Mouse (Mus musculus) heart, postnatal 0 days (tissue): ENCODE data around the gene Mpv17. TPM values are rescaled to one million over a fixed set of nuclear protein-coding genes. Genes with fewer than 3 reads are reported as not detected.

Experiments
- ATAC-seq: fragments of 200-750 bp; cut with Nextera tagmentation; 2 replicates; pipeline ENCODE4 v1.8.0; 2017; ENCODE audit warnings: low read depth, moderate number of reproducible peaks, moderate library complexity; ENCODE audit not compliant: insufficient read depth
- DNase-seq: peaks from one replicate; pipeline ENCODE4 v3.0.0-alpha.2; 2016; ENCODE audit warnings: low spot score
- H3K27ac ChIP-seq: fragments of 300-500 bp; sonication (generic); 2 replicates; pipeline ENCODE4 v1.5.1; 2014; ENCODE audit warnings: low read depth, mild to moderate bottlenecking
- H3K27me3 ChIP-seq: fragments of 300-500 bp; sonication (generic); 2 replicates; pipeline ENCODE4 v1.6.1; 2014; ENCODE audit warnings: low read length, mixed read lengths; ENCODE audit not compliant: control insufficient read depth, insufficient read depth
- H3K36me3 ChIP-seq: fragments of 300-500 bp; sonication (generic); replicated peaks from 2 replicates; pipeline ENCODE4 v1.6.1; 2014; ENCODE audit warnings: low read length, mixed read lengths; ENCODE audit not compliant: control insufficient read depth, insufficient read depth
- H3K4me1 ChIP-seq: fragments of 300-500 bp; sonication (generic); 2 replicates; pipeline ENCODE4 v1.6.1; 2014; ENCODE audit warnings: antibody characterized with exemption; ENCODE audit not compliant: control insufficient read depth, insufficient read depth
- H3K4me2 ChIP-seq: fragments of 300-500 bp; sonication (generic); 2 replicates; pipeline ENCODE4 v1.6.1; 2014; ENCODE audit warnings: low read depth, mild to moderate bottlenecking, low read length, moderate library complexity
- H3K4me3 ChIP-seq: fragments of 300-500 bp; sonication (generic); 2 replicates; pipeline ENCODE4 v1.5.1; 2014; ENCODE audit warnings: low read depth, low read length
- H3K9ac ChIP-seq: fragments of 300-500 bp; sonication (generic); replicated peaks from 2 replicates; pipeline ENCODE4 v1.6.1; 2014; ENCODE audit warnings: low read depth, low read length, mixed read lengths
- H3K9me3 ChIP-seq: fragments of 300-500 bp; sonication (generic); replicated peaks from 2 replicates; pipeline ENCODE4 v1.6.1; 2016; ENCODE audit warnings: low read length; ENCODE audit not compliant: control insufficient read depth
- CTCF ChIP-seq: IDR thresholded peaks from 2 replicates; pipeline ENCODE4 v1.5.1; 2016; ENCODE audit warnings: antibody characterized with exemption, control low read depth, low read depth
- EP300 ChIP-seq: IDR thresholded peaks from 2 replicates; pipeline ENCODE4 v1.6.1; 2016; ENCODE audit warnings: antibody characterized with exemption, low read depth
- WGBS: fragments of 180-500 bp; shearing (Covaris S2); extraction: QIAGEN DNeasy Blood & Tissue Kit; methylation state at CpG from one replicate; pipeline ENCODE4 v1.1.7; 2014; 5-methylcytosine and 5-hydroxymethylcytosine counted together
- polyA plus RNA-seq: library from polyadenylated mRNA; unstranded; fragments of >200 nt; fragmentation: Nextera tagmentation; extraction: Ambion mirVana; gene quantifications from 2 replicates; pipeline ENCODE4 v1.2.1, GENCODE M21; 2015
- total RNA-seq: library from RNA; depleted of rRNA; stranded (reverse); fragments of >200 nt; gene quantifications from 2 replicates; pipeline ENCODE4 v1.2.3, GENCODE M21; 2014; ENCODE audit warnings: low replicate concordance

Gene Mpv17
- total and polyA plus RNA-seq, 2 experiments from 2014 or later: 80.1 to 157 TPM

DNA sequence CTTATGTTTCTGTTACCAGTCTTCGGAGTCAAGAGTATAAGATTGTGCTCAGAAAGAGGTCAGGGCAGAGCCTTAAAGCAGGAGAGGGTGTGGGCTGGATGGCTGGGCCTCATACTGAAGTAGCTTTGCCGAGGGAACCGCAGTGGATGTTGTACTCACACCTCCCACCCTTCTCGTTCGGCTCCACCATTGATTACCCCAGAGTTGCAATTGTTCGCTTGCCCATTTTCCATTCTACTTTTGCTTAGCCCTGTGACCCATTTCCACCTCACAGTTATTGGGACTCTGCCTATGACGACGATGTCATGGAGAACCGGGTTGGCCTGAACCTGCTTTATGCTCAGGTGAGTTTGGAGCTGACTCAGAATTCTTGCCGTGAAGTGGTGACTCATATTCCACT, 42.2 kb upstream of the Mpv17 start:
- 90% methylated on average over 10 of the region's 10 CpGs for WGBS
- peaks cover 15% of the 10 kb centered on the region for H3K4me1 ChIP-seq
- H3K36me3 ChIP-seq: peaks cover 58% of the 10 kb centered on the region
- no peak overlapping the region for H3K9ac ChIP-seq
- H3K27me3 ChIP-seq: no peaks in the 10 kb centered on the region
- TF ChIP-seq CTCF (no peak), EP300 (no peak)
- no peak for ATAC-seq
- H3K9me3 ChIP-seq: 0 out of 2 replicates have a peak, but pooled peaks cover 4% of the 10 kb centered on the region
- no peak for DNase-seq
- no peak overlapping the region for H3K4me3 ChIP-seq
- H3K27ac ChIP-seq: no peak overlapping the region
- no peak overlapping the region for H3K4me2 ChIP-seq

DNA sequence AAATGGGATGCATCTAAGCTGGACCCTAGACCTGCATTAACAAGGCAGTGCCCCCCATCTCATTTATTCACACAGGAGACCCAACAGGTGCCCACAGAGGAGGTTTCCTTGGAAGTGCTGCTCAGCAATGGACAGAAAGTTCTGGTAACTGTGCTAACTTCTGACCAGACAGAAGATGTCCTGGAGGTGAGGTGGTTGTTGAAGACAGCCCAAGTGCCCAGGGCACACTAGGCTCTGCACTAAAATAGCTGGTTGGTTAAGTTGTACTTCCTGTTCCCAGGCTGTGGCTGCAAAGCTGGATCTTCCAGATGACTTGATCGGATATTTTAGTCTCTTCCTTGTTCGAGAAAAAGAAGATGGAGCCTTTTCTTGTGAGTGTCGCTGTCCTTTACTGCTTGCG, 41.6 kb upstream of the Mpv17 start:
- H3K9ac ChIP-seq: no peak overlapping the region
- peaks cover 63% of the 10 kb centered on the region for H3K36me3 ChIP-seq
- H3K9me3 ChIP-seq: 0 out of 2 replicates have a peak, but pooled peaks cover 4% of the 10 kb centered on the region
- WGBS: 82% methylated on average over 4 of the region's 4 CpGs
- TF ChIP-seq CTCF (no peak), EP300 (no peak)
- ATAC-seq (no peak), DNase-seq (no peak)
- no peak overlapping the region for H3K4me2 ChIP-seq
- H3K4me3 ChIP-seq: no peak overlapping the region
- peaks cover 15% of the 10 kb centered on the region for H3K4me1 ChIP-seq
- H3K27me3 ChIP-seq: no peaks in the 10 kb centered on the region
- H3K27ac ChIP-seq: no peak overlapping the region

DNA sequence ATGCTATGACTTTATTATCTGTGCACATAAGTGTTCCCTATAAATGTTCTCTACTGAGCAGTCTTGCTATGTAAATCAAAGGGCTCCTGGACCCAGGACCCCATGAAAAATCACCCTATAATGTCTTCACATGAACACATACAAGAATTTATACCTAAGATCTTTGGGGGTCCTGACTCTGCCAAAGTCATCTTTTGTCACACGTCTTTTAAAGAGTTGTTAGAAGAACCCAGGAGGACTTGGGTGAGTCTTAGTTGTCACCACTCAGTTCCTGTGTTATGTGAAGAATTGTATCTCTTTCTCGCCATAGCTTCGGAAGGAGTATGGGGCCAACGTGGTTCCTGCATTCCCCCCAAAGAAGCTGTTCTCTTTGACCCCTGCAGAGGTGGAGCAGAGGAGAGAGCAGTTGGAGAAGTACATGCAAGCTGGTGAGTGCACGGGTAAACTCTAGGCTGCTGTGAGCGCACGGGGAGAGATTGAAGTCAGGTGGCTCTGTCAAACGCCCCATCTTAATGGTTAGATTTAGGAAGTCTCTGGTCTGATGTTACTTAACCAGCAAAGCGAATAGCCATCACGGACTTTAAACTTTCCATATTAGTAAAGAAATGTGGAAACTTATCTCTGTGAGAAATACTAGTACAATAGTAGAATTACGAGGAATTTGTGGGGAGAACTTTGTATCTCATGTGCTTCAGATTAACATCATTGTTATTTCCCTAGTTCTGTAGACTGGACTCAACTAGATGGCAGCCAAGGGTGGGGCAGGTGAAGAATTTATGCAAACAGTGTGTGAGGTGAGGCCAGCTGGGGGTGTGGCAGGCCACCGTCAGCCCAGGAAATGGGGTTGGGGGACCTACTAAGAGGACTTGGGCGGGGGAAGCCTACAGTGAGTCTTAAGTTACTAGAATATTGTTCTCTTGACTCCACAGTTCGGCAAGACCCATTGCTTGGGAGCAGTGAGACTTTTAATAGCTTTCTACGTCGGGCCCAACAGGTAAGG, 40.7 kb upstream of the Mpv17 start:
- H3K4me3 ChIP-seq: no peak overlapping the region
- H3K4me1 ChIP-seq: peaks cover 15% of the 10 kb centered on the region
- TF ChIP-seq CTCF (no peak), EP300 (no peak)
- 0 out of 2 replicates have a peak overlapping the region, but pooled peaks have one; percentile 90 for H3K9ac ChIP-seq
- DNase-seq (no peak), ATAC-seq (no peak)
- no peaks in the 10 kb centered on the region for H3K27me3 ChIP-seq
- H3K27ac ChIP-seq: no peak overlapping the region
- peaks cover 64% of the 10 kb centered on the region for H3K36me3 ChIP-seq
- WGBS: 92% methylated on average over 16 of the region's 16 CpGs
- H3K9me3 ChIP-seq: no peaks in the 10 kb centered on the region
- peak overlapping the region; percentile 78 for H3K4me2 ChIP-seq

DNA sequence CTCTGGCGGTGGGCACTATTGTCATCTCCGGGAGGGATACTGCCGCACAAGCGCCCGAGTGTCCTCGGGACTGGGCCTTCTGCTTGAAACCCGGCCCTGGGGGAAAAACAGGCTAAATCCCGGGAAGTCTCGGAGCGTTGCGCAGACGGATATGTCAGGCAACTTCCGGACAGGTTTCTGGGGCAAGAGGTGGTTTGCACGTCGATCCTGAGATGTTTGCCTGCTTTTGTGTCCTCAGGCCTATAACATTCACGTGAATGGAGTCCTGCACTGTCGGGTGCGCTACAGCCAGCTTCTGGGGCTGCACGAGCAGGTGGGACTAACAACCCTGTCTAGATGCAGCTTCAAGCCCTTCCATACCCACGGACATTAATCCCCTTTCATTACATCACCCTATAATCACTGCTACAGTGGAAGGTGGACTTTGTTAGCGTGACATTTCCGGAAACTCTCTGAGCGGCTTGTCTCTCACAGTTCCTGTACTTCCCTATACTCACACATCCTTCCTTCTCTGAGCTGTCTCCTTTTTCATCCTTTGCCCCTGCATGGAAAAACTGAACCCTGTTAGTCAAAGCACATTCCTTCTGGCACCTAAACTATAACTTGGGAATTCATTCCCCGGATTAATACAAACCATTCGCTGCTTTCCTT, 39.7 kb upstream of the Mpv17 start:
- ATAC-seq (no peak), DNase-seq (no peak)
- Histone ChIP-seq H3K9ac (peak overlapping the region; percentile 90), H3K36me3 (peaks cover 62% of the 10 kb centered on the region), H3K9me3 (no peaks in the 10 kb centered on the region), H3K4me3 (peak overlapping the region; percentile 86), H3K27ac (peak overlapping the region; percentile 89), H3K4me2 (peak overlapping the region; percentile 78), H3K27me3 (no peaks in the 10 kb centered on the region), H3K4me1 (peaks cover 15% of the 10 kb centered on the region)
- 10% methylated on average over 25 of the region's 25 CpGs for WGBS
- TF ChIP-seq CTCF (no peak), EP300 (no peak)

DNA sequence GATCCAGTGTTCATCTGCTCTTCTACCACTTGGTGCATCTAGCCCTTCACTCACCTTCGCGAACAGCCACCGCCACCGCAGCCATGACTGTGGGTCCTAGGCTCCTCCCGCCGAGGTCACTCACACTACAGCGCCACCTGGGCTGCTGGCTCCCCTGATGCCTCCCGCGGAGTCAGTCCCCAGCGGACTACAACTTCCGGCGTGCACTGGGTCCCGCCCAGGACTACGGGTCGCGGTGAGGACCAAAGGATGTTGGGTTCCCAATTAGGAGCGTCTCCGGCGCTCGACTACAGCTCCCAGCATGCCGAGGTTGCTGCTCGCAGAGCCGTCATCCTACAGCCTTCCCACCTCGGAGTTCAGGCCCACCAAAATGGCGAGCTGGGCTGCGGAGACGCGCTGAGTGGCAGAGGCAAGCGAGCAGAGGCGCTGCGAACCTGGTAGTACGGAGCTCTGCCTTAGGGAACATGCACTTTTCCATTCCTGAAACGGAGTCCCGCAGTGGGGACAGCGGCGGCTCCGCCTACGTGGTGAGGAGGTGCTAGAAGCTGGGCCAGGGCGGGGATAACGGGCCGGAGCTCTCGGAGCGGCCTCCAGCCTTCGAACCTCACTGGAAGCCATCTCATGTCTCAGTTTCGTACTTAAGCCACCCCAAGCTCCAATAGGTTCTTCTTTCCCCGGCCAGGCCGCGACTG, 39.0 kb upstream of the Mpv17 start, which contains the start of the genes Snx17 and Eif2b4:
Gene Snx17, plus strand, starts transcription at position 289 of the 692 bp plus-strand sequence.
Gene Eif2b4, minus strand, starts transcription at position 492 of the 692 bp plus-strand sequence.
- under 1% methylated on average over 48 of the region's 48 CpGs for WGBS
- H3K36me3 ChIP-seq: peaks cover 61% of the 10 kb centered on the region

More for the DNA sequence above, 39.0 kb upstream of the Mpv17 start, which contains the start of the genes Snx17 and Eif2b4:
- Histone ChIP-seq H3K9me3 (no peaks in the 10 kb centered on the region), H3K4me2 (peak within 1 kb of the TSS; percentile 78), H3K27me3 (no peaks in the 10 kb centered on the region), H3K4me1 (peaks cover 15% of the 10 kb centered on the region), H3K4me3 (peak within 1 kb of the TSS; percentile 86), H3K9ac (peak within 1 kb of the TSS; percentile 90), H3K27ac (peak within 1 kb of the TSS; percentile 89)
- peak; percentile 67 for TF ChIP-seq CTCF
- TF ChIP-seq EP300: no peak
- ATAC-seq (peak; percentile 94), DNase-seq (peak; percentile 96)
